Mouse (Mus musculus) embryonic facial prominence, embryonic 14.5 days (tissue): Measurements from ENCODE around the gene Pth1r. TPM values are rescaled to one million over a fixed set of nuclear protein-coding genes. Genes with fewer than 3 reads are reported as not detected.

ENCODE experiments used
- ATAC-seq: fragments of 200-750 bp; cut with Nextera tagmentation; 2 replicates; pipeline ENCODE4 v1.8.0; 2017; ENCODE audit warnings: low read depth, moderate number of reproducible peaks, moderate TSS enrichment
- DNase-seq: peaks from one replicate; pipeline ENCODE4 v3.0.0-alpha.2; 2015; ENCODE audit warnings: low spot score
- H3K27ac ChIP-seq: fragments of 300-500 bp; sonication (generic); replicated peaks from 2 replicates; pipeline ENCODE4 v1.5.1; 2014; ENCODE audit warnings: low read depth, mild to moderate bottlenecking, low read length, moderate library complexity
- H3K27me3 ChIP-seq: fragments of 300-500 bp; sonication (generic); replicated peaks from 2 replicates; pipeline ENCODE4 v1.6.1; 2014; ENCODE audit warnings: low read length; ENCODE audit not compliant: control insufficient read depth, insufficient read depth
- H3K36me3 ChIP-seq: fragments of 300-500 bp; sonication (generic); 2 replicates; pipeline ENCODE4 v1.6.1; 2014; ENCODE audit warnings: low read length, mixed read lengths; ENCODE audit not compliant: control insufficient read depth, insufficient read depth
- H3K4me1 ChIP-seq: fragments of 300-500 bp; sonication (generic); 2 replicates; pipeline ENCODE4 v1.6.1; 2014; ENCODE audit warnings: antibody characterized with exemption, low read length; ENCODE audit not compliant: control insufficient read depth, insufficient read depth
- H3K4me2 ChIP-seq: fragments of 300-500 bp; sonication (generic); 2 replicates; pipeline ENCODE4 v1.6.1; 2014; ENCODE audit warnings: low read depth, mild to moderate bottlenecking, low read length, moderate library complexity, mixed read lengths
- H3K4me3 ChIP-seq: fragments of 300-500 bp; sonication (generic); 2 replicates; pipeline ENCODE4 v1.5.1; 2014; ENCODE audit warnings: low read depth, mild to moderate bottlenecking, low read length
- H3K9ac ChIP-seq: fragments of 300-500 bp; sonication (generic); 2 replicates; pipeline ENCODE4 v1.6.1; 2014; ENCODE audit warnings: low read depth, mild to moderate bottlenecking, low read length, moderate library complexity, mixed read lengths
- H3K9me3 ChIP-seq: fragments of 300-500 bp; sonication (generic); 2 replicates; pipeline ENCODE4 v1.6.1; 2016; ENCODE audit warnings: low read length; ENCODE audit not compliant: control insufficient read depth
- WGBS: fragments of 180-500 bp; shearing (Covaris S2); extraction: QIAGEN DNeasy Blood & Tissue Kit; methylation state at CpG from one replicate; pipeline ENCODE4 v1.1.7; 2014; 5-methylcytosine and 5-hydroxymethylcytosine counted together
- polyA plus RNA-seq: library from polyadenylated mRNA; unstranded; fragments of >200 nt; fragmentation: Nextera tagmentation; extraction: Ambion mirVana; gene quantifications from 2 replicates; pipeline ENCODE4 v1.2.1, GENCODE M21; 2014

Pth1r gene
- polyA plus RNA-seq, 1 experiment from 2014 or later: 97.5 TPM

- H3K4me1 ChIP-seq: peaks cover 18% of the 10 kb centered on the region
- peak; percentile 63 for ATAC-seq
- DNase-seq: peak; percentile 57
- no peaks in the 10 kb centered on the region for H3K27me3 ChIP-seq
- no peaks in the 10 kb centered on the region for H3K36me3 ChIP-seq
- H3K9ac ChIP-seq: no peak overlapping the region
- no peak overlapping the region for H3K4me2 ChIP-seq
- H3K27ac ChIP-seq: no peak overlapping the region
- H3K9me3 ChIP-seq: no peaks in the 10 kb centered on the region
- WGBS: 71% methylated on average over 9 of the region's 9 CpGs
- H3K4me3 ChIP-seq: no peak overlapping the region
Observed at GRCm38 (mm10) chr9:110681817-110682216, 65.1 kb downstream of the Pth1r start.

- Histone ChIP-seq H3K9me3 (no peaks in the 10 kb centered on the region), H3K4me2 (no peak overlapping the region), H3K36me3 (no peaks in the 10 kb centered on the region), H3K27ac (no peak overlapping the region), H3K9ac (no peak overlapping the region), H3K4me3 (no peak overlapping the region), H3K27me3 (no peaks in the 10 kb centered on the region), H3K4me1 (peaks cover 18% of the 10 kb centered on the region)
- ATAC-seq: no peak
- 71% methylated on average over 7 of the region's 7 CpGs for WGBS
- no peak for DNase-seq
Observed at GRCm38 (mm10) chr9:110680736-110681507, 66.0 kb downstream of the Pth1r start.

GRCm38 (mm10) chr9:110678886-110679285, 68.1 kb downstream of the Pth1r start:
- DNase-seq (no peak), ATAC-seq (no peak)
- H3K27ac ChIP-seq: no peak overlapping the region
- no peaks in the 10 kb centered on the region for H3K9me3 ChIP-seq
- peaks cover 9% of the 10 kb centered on the region for H3K4me1 ChIP-seq
- no peak overlapping the region for H3K4me2 ChIP-seq
- WGBS: 69% methylated on average over 5 of the region's 5 CpGs
- H3K27me3 ChIP-seq: no peaks in the 10 kb centered on the region
- H3K36me3 ChIP-seq: no peaks in the 10 kb centered on the region
- no peak overlapping the region for H3K4me3 ChIP-seq
- H3K9ac ChIP-seq: no peak overlapping the region

- WGBS: 89% methylated on average over 8 of the region's 8 CpGs
- Histone ChIP-seq H3K4me1 (peaks cover 4% of the 10 kb centered on the region; the same call in 1 of the 2 replicates), H3K27ac (no peak overlapping the region), H3K9ac (no peak overlapping the region), H3K9me3 (no peaks in the 10 kb centered on the region), H3K4me2 (no peak overlapping the region), H3K4me3 (no peak overlapping the region), H3K36me3 (no peaks in the 10 kb centered on the region), H3K27me3 (no peaks in the 10 kb centered on the region)
- DNase-seq: no peak
- ATAC-seq: no peak
Observed at GRCm38 (mm10) chr9:110676492-110676911, 70.4 kb downstream of the Pth1r start.

- Histone ChIP-seq H3K27ac (no peak overlapping the region), H3K36me3 (no peaks in the 10 kb centered on the region), H3K4me2 (no peak overlapping the region), H3K9ac (no peak overlapping the region), H3K4me1 (peaks cover 4% of the 10 kb centered on the region; the same call in 1 of the 2 replicates), H3K4me3 (no peak overlapping the region), H3K9me3 (no peaks in the 10 kb centered on the region), H3K27me3 (no peaks in the 10 kb centered on the region)
- 0 out of 2 replicates have a peak, but pooled peaks have one; percentile 10 for ATAC-seq
- WGBS: 51% methylated on average over 10 of the region's 10 CpGs
- no peak for DNase-seq
Observed at GRCm38 (mm10) chr9:110673107-110673752, 73.7 kb downstream of the Pth1r start.

GRCm38 (mm10) chr9:110672462-110673106, 74.4 kb downstream of the Pth1r start:
- no peak overlapping the region for H3K4me3 ChIP-seq
- no peaks in the 10 kb centered on the region for H3K27me3 ChIP-seq
- ATAC-seq: 0 out of 2 replicates have a peak, but pooled peaks have one; percentile 37
- no peak overlapping the region for H3K9ac ChIP-seq
- no peaks in the 10 kb centered on the region for H3K36me3 ChIP-seq
- no peak overlapping the region for H3K4me2 ChIP-seq
- DNase-seq: no peak
- no peak overlapping the region for H3K27ac ChIP-seq
- H3K9me3 ChIP-seq: no peaks in the 10 kb centered on the region
- WGBS: 56% methylated on average over 7 of the region's 7 CpGs
- peaks cover 4% of the 10 kb centered on the region; the same call in 1 of the 2 replicates for H3K4me1 ChIP-seq

Other genes with a start within 250 kb of the Pth1r start
- gene Setd2, start 214.5 kb downstream of the Pth1r start, polyA plus RNA-seq: 48.5 and 48.8 TPM in 2 replicates
- 21.2 and 30.4 TPM in 2 replicates for gene Nradd, start 122.7 kb downstream of the Pth1r start, polyA plus RNA-seq
- 2.0 and 3.6 TPM in 2 replicates for gene Nbeal2, start 93.0 kb downstream of the Pth1r start, polyA plus RNA-seq
- 104 and 107 TPM in 2 replicates for gene Ccdc12, start 90.6 kb downstream of the Pth1r start, polyA plus RNA-seq
- gene Myl3, start 5.3 kb downstream of the Pth1r start, polyA plus RNA-seq: 39.1 and 53.6 TPM in 2 replicates
- gene Prss42, start 51.0 kb upstream of the Pth1r start, polyA plus RNA-seq: not detected in 2 replicates
- not detected in 2 replicates for gene Prss44, start 66.8 kb upstream of the Pth1r start, polyA plus RNA-seq
- gene Prss43, start 79.5 kb upstream of the Pth1r start, polyA plus RNA-seq: not detected in 2 replicates
- gene Prss45, start 87.4 kb upstream of the Pth1r start, polyA plus RNA-seq: 0.17 TPM in 1 of 2 replicates, not detected in the other
- gene Prss46, start 97.4 kb upstream of the Pth1r start, polyA plus RNA-seq: 0.32 TPM in 1 of 2 replicates, not detected in the other
- 0.31 TPM in 1 of 2 replicates, not detected in the other for gene Prss50, start 110.8 kb upstream of the Pth1r start, polyA plus RNA-seq
- 3.0 and 3.4 TPM in 2 replicates for gene Als2cl, start 132.7 kb upstream of the Pth1r start, polyA plus RNA-seq
- gene Tmie, start 133.0 kb upstream of the Pth1r start, polyA plus RNA-seq: 0.85 and 1.3 TPM in 2 replicates
- gene Fam240a, start 169.7 kb upstream of the Pth1r start, polyA plus RNA-seq: not detected in 2 replicates
- gene Tdgf1, start 199.0 kb upstream of the Pth1r start, polyA plus RNA-seq: 0.62 and 0.63 TPM in 2 replicates
- gene Lrrc2, start 204.4 kb upstream of the Pth1r start, polyA plus RNA-seq: 0.21 and 0.28 TPM in 2 replicates
- 0.21 and 0.35 TPM in 2 replicates for gene Rtp3, start 243.4 kb upstream of the Pth1r start, polyA plus RNA-seq